Mouse (Mus musculus) intestine, embryonic 14.5 days (tissue): ENCODE measurements around the gene Cacnb3. TPM values are rescaled to one million over a fixed set of nuclear protein-coding genes. Genes with fewer than 3 reads are reported as not detected.

Source experiments
- ATAC-seq: fragments of 200-750 bp; cut with Nextera tagmentation; replicated peaks from 2 replicates; pipeline ENCODE4 v1.8.0; 2017; ENCODE audit warnings: low read depth, moderate number of reproducible peaks, moderate TSS enrichment, moderate library complexity; ENCODE audit not compliant: low FRiP score, low TSS enrichment
- DNase-seq: peaks from one replicate; pipeline ENCODE4 v3.0.0-alpha.2; 2018; ENCODE audit warnings: low spot score
- H3K27ac ChIP-seq: fragments of 300-500 bp; sonication (generic); 2 replicates; pipeline ENCODE4 v1.5.1; 2014; ENCODE audit warnings: low read depth, mild to moderate bottlenecking, control low read depth
- H3K27me3 ChIP-seq: fragments of 300-500 bp; sonication (generic); replicated peaks from 2 replicates; pipeline ENCODE4 v1.6.1; 2014; ENCODE audit warnings: low read length, control low read depth; ENCODE audit not compliant: control insufficient read depth, insufficient read depth
- H3K36me3 ChIP-seq: fragments of 300-500 bp; sonication (generic); 2 replicates; pipeline ENCODE4 v1.6.1; 2014; ENCODE audit warnings: low read length, control low read depth; ENCODE audit not compliant: control insufficient read depth, insufficient read depth
- H3K4me1 ChIP-seq: fragments of 300-500 bp; sonication (generic); replicated peaks from 2 replicates; pipeline ENCODE4 v1.6.1; 2014; ENCODE audit warnings: low read length, control low read depth, mixed read lengths; ENCODE audit not compliant: control insufficient read depth, insufficient read depth
- H3K4me2 ChIP-seq: fragments of 300-500 bp; sonication (generic); 2 replicates; pipeline ENCODE4 v1.6.1; 2014; ENCODE audit warnings: low read length
- H3K4me3 ChIP-seq: fragments of 300-500 bp; sonication (generic); 2 replicates; pipeline ENCODE4 v1.5.1; 2014; ENCODE audit warnings: low read depth, low read length, control low read depth, mixed read lengths
- H3K9ac ChIP-seq: fragments of 300-500 bp; sonication (generic); 2 replicates; pipeline ENCODE4 v1.6.1; 2014; ENCODE audit warnings: mild to moderate bottlenecking, low read length
- H3K9me3 ChIP-seq: fragments of 300-500 bp; sonication (generic); 2 replicates; pipeline ENCODE4 v1.6.1; 2016; ENCODE audit warnings: low read length, control low read depth; ENCODE audit not compliant: control insufficient read depth
- WGBS: fragments of 180-500 bp; shearing (Covaris S2); extraction: QIAGEN DNeasy Blood & Tissue Kit; methylation state at CpG from one replicate; pipeline ENCODE4 v1.1.7; 2014; 5-methylcytosine and 5-hydroxymethylcytosine counted together
- polyA plus RNA-seq: library from polyadenylated mRNA; unstranded; fragments of >200 nt; fragmentation: Nextera tagmentation; extraction: Ambion mirVana; gene quantifications from 2 replicates; pipeline ENCODE4 v1.2.1, GENCODE M21; 2014

The Cacnb3 gene
- polyA plus RNA-seq, 1 experiment from 2014 or later = 31.5 TPM

- no peak for ATAC-seq
- H3K36me3 ChIP-seq = peaks cover 26% of the 10 kb centered on the region
- H3K4me3 ChIP-seq = no peak overlapping the region
- peaks cover 52% of the 10 kb centered on the region for H3K4me1 ChIP-seq
- peak overlapping the region; percentile 89 for H3K4me2 ChIP-seq
- WGBS = 67% methylated on average over 9 of the region's 9 CpGs
- no peaks in the 10 kb centered on the region for H3K27me3 ChIP-seq
- no peak for DNase-seq
- H3K27ac ChIP-seq = no peak overlapping the region
- H3K9me3 ChIP-seq = no peaks in the 10 kb centered on the region
- H3K9ac ChIP-seq = no peak overlapping the region
Measured at GRCm38 (mm10) chr15:98606739-98607138, 23.9 kb upstream of the Cacnb3 start.

GRCm38 (mm10) chr15:98607557-98607956 lies 23.1 kb upstream of the Cacnb3 start:
- ATAC-seq = no peak
- peak overlapping the region; percentile 90; the same call in 1 of the 2 replicates for H3K27ac ChIP-seq
- H3K4me3 ChIP-seq = peak overlapping the region; percentile 78
- H3K9me3 ChIP-seq = no peaks in the 10 kb centered on the region
- peaks cover 18% of the 10 kb centered on the region for H3K36me3 ChIP-seq
- peak overlapping the region; percentile 89 for H3K4me2 ChIP-seq
- DNase-seq = peak; percentile 66
- no peaks in the 10 kb centered on the region for H3K27me3 ChIP-seq
- peak overlapping the region; percentile 83 for H3K9ac ChIP-seq
- 10% methylated on average over 4 of the region's 4 CpGs for WGBS
- H3K4me1 ChIP-seq = peaks cover 45% of the 10 kb centered on the region

- Histone ChIP-seq H3K9me3 (no peaks in the 10 kb centered on the region), H3K27me3 (no peaks in the 10 kb centered on the region), H3K27ac (peak overlapping the region; percentile 90), H3K4me3 (peak overlapping the region; percentile 78), H3K36me3 (peaks cover 15% of the 10 kb centered on the region), H3K9ac (peak overlapping the region; percentile 83), H3K4me2 (peak overlapping the region; percentile 89), H3K4me1 (peaks cover 39% of the 10 kb centered on the region)
- peak; percentile 8; the same call in 1 of the 2 replicates for ATAC-seq
- DNase-seq = peak; percentile 59
- WGBS = 10% methylated on average over 10 of the region's 10 CpGs
Measured at GRCm38 (mm10) chr15:98608058-98608783, 22.4 kb upstream of the Cacnb3 start.

- peaks cover 9% of the 10 kb centered on the region for H3K36me3 ChIP-seq
- no peaks in the 10 kb centered on the region for H3K9me3 ChIP-seq
- 0% methylated on average over 8 of the region's 26 CpGs for WGBS
- peak overlapping the region; percentile 83 for H3K9ac ChIP-seq
- H3K4me3 ChIP-seq = peak overlapping the region; percentile 78
- H3K27me3 ChIP-seq = no peaks in the 10 kb centered on the region
- DNase-seq (peak; percentile 69), ATAC-seq (peak; percentile 13)
- H3K4me2 ChIP-seq = peak overlapping the region; percentile 89
- peak overlapping the region; percentile 90 for H3K27ac ChIP-seq
- H3K4me1 ChIP-seq = peaks cover 33% of the 10 kb centered on the region
Measured at GRCm38 (mm10) chr15:98608784-98609250, 21.8 kb upstream of the Cacnb3 start.

GRCm38 (mm10) chr15:98609331-98610130 lies 21.1 kb upstream of the Cacnb3 start, which contains the start of gene Adcy6:
Adcy6 (minus strand) TSS chr15:98610076.
- Histone ChIP-seq H3K36me3 (peaks cover 2% of the 10 kb centered on the region), H3K27ac (peak within 1 kb of the TSS; percentile 90), H3K4me2 (peak within 1 kb of the TSS; percentile 89), H3K9me3 (no peaks in the 10 kb centered on the region), H3K9ac (peak within 1 kb of the TSS; percentile 83), H3K27me3 (no peaks in the 10 kb centered on the region), H3K4me3 (peak within 1 kb of the TSS; percentile 78), H3K4me1 (peaks cover 29% of the 10 kb centered on the region)
- ATAC-seq (peak; percentile 84), DNase-seq (peak; percentile 91)
- WGBS = under 1% methylated on average over 61 of the region's 75 CpGs

DNA sequence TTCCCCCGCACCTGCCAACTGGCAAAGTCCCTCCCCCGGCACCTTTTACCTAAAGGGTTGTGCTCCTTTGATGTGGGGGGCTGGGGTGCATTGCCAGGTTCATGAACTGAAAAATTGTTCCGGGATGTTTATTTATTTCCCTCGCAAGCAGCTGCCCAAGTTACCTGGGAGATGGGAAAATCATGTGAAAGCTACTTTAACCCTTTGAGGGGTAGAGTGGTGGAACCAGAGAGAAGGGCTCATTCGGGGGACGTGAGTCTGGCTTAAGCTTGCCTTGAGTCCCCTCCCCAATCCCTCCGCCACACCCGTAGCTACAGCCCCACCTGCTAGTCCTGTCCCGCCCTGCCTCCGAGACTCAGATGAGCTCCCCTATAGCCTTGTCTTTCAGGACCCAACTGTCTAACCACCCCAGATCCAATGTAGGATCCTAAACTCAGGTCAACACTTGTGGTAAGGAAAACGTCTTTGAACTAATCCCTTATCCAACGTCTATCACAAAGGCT lies 20.5 kb upstream of the Cacnb3 start:
- ATAC-seq (0 out of 2 replicates have a peak, but pooled peaks have one; percentile 11), DNase-seq (peak; percentile 61)
- Histone ChIP-seq H3K36me3 (no peaks in the 10 kb centered on the region), H3K4me2 (peak overlapping the region; percentile 89), H3K27ac (peak overlapping the region; percentile 90), H3K9ac (peak overlapping the region; percentile 83), H3K27me3 (no peaks in the 10 kb centered on the region), H3K9me3 (no peaks in the 10 kb centered on the region), H3K4me1 (peaks cover 29% of the 10 kb centered on the region), H3K4me3 (peak overlapping the region; percentile 78)
- WGBS = 2% methylated on average over 12 of the region's 12 CpGs

DNA sequence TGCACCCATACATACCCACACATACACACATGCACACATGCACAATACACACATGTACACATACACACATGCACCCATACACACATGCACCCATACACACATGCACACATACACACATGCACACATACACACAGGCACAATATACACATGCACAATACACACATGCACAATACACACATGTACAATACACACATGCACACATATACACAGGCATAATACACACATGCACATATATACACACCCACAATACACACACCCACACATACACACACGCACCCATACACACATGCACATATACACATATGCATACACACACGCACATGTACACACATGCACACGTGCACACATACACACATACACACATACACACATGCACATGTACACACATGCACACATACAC lies 18.4 kb upstream of the Cacnb3 start:
- H3K9me3 ChIP-seq = no peaks in the 10 kb centered on the region
- H3K4me3 ChIP-seq = no peak overlapping the region
- ATAC-seq (no peak), DNase-seq (no peak)
- peaks cover 12% of the 10 kb centered on the region for H3K4me1 ChIP-seq
- H3K4me2 ChIP-seq = no peak overlapping the region
- no peak overlapping the region for H3K27ac ChIP-seq
- no peaks in the 10 kb centered on the region for H3K27me3 ChIP-seq
- no peak overlapping the region for H3K9ac ChIP-seq
- H3K36me3 ChIP-seq = no peaks in the 10 kb centered on the region
- WGBS = 94% methylated on average over 3 of the region's 3 CpGs

DNA sequence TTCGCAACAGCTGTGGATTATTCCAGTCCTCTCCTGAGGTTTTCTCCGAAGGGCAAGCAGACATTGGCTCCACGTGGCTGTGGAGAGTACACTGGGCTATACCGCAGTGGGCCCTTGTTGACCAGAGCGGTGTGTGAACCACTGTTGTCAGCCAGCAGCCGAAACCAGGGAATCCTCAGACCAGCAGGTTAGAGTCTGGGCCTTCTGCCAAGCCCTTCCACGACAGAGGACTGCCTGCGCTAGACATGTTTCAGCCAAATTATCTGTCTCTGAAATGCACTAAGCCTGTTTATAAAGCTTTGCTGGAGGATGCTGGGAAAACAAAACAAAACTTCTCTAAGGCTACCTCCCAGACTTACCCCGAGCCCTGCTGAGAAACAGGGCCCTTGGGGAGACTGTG lies 16.1 kb upstream of the Cacnb3 start:
- Histone ChIP-seq H3K36me3 (no peaks in the 10 kb centered on the region), H3K4me3 (no peak overlapping the region), H3K4me2 (no peak overlapping the region), H3K9me3 (no peaks in the 10 kb centered on the region), H3K9ac (no peak overlapping the region), H3K27me3 (no peaks in the 10 kb centered on the region; the same call in 1 of the 2 replicates), H3K27ac (no peak overlapping the region), H3K4me1 (no peaks in the 10 kb centered on the region)
- ATAC-seq (no peak), DNase-seq (no peak)
- WGBS = 51% methylated on average over 9 of the region's 9 CpGs
